Mouse (Mus musculus) liver, embryonic 11.5 days (tissue): ENCODE measurements around the gene Mrpl10. TPM values are rescaled to one million over a fixed set of nuclear protein-coding genes. Genes with fewer than 3 reads are reported as not detected.

Experiments
- ATAC-seq: fragments of 200-750 bp; cut with Nextera tagmentation; replicated peaks from 2 replicates; pipeline ENCODE4 v1.8.0; 2017; ENCODE audit warnings: moderate number of reproducible peaks, mild to moderate bottlenecking, moderate TSS enrichment, moderate library complexity; ENCODE audit not compliant: low FRiP score
- DNase-seq: peaks from one replicate; pipeline ENCODE4 v3.0.0-alpha.2; 2017; ENCODE audit warnings: low spot score
- H3K27ac ChIP-seq: fragments of 300-500 bp; sonication (generic); 2 replicates; pipeline ENCODE4 v1.5.1; 2014; ENCODE audit warnings: mild to moderate bottlenecking, low read depth, low read length, control low read depth
- H3K27me3 ChIP-seq: fragments of 300-500 bp; sonication (generic); replicated peaks from 2 replicates; pipeline ENCODE4 v1.6.1; 2014; ENCODE audit warnings: low read length, mixed read lengths; ENCODE audit not compliant: control insufficient read depth, insufficient read depth
- H3K36me3 ChIP-seq: fragments of 300-500 bp; sonication (generic); 2 replicates; pipeline ENCODE4 v1.6.1; 2014; ENCODE audit warnings: mild to moderate bottlenecking, low read length, moderate library complexity, mixed read lengths; ENCODE audit not compliant: control insufficient read depth, insufficient read depth
- H3K4me1 ChIP-seq: fragments of 300-500 bp; sonication (generic); replicated peaks from 2 replicates; pipeline ENCODE4 v1.6.1; 2014; ENCODE audit warnings: low read length, mixed read lengths; ENCODE audit not compliant: control insufficient read depth, insufficient read depth
- H3K4me2 ChIP-seq: fragments of 300-500 bp; sonication (generic); 2 replicates; pipeline ENCODE4 v1.6.1; 2014; ENCODE audit warnings: mild to moderate bottlenecking, control low read depth, moderate library complexity
- H3K4me3 ChIP-seq: fragments of 300-500 bp; sonication (generic); 2 replicates; pipeline ENCODE4 v1.5.1; 2014; ENCODE audit warnings: low read depth, low read length, control low read depth
- H3K9ac ChIP-seq: fragments of 300-500 bp; sonication (generic); 2 replicates; pipeline ENCODE4 v1.6.1; 2014; ENCODE audit warnings: low read depth, low read length, control low read depth
- H3K9me3 ChIP-seq: fragments of 300-500 bp; sonication (generic); 2 replicates; pipeline ENCODE4 v1.6.1; 2016; ENCODE audit warnings: low read length, inconsistent platforms, mixed read lengths; ENCODE audit not compliant: control insufficient read depth
- WGBS: fragments of 180-500 bp; shearing (Covaris S2); extraction: QIAGEN DNeasy Blood & Tissue Kit; methylation state at CpG from one replicate; pipeline ENCODE4 v1.1.7; 2014; 5-methylcytosine and 5-hydroxymethylcytosine counted together
- polyA plus RNA-seq: library from polyadenylated mRNA; unstranded; fragments of >200 nt; fragmentation: Nextera tagmentation; extraction: Ambion mirVana; gene quantifications from 2 replicates; pipeline ENCODE4 v1.2.1, GENCODE M21; 2014

Gene Mrpl10
- polyA plus RNA-seq, 1 experiment from 2014 or later, result 89.7 TPM

GRCm38 (mm10) chr11:97071129-97071528 lies 29.8 kb downstream of the Mrpl10 start:
- WGBS, result 52% methylated on average over 1 of the region's 1 CpGs
- Histone ChIP-seq H3K36me3 (peaks cover 7% of the 10 kb centered on the region; the same call in 1 of the 2 replicates), H3K4me3 (no peak overlapping the region), H3K27me3 (no peaks in the 10 kb centered on the region), H3K27ac (no peak overlapping the region), H3K4me2 (no peak overlapping the region), H3K9ac (no peak overlapping the region), H3K9me3 (no peaks in the 10 kb centered on the region), H3K4me1 (no peaks in the 10 kb centered on the region)
- DNase-seq (no peak), ATAC-seq (no peak)

GRCm38 (mm10) chr11:97072533-97072932 lies 31.2 kb downstream of the Mrpl10 start:
- peak; percentile 46 for DNase-seq
- Histone ChIP-seq H3K4me2 (no peak overlapping the region), H3K27me3 (no peaks in the 10 kb centered on the region), H3K4me3 (no peak overlapping the region), H3K4me1 (no peaks in the 10 kb centered on the region), H3K27ac (no peak overlapping the region), H3K36me3 (0 out of 2 replicates have a peak, but pooled peaks cover 2% of the 10 kb centered on the region), H3K9ac (no peak overlapping the region), H3K9me3 (no peaks in the 10 kb centered on the region)
- WGBS, result 31% methylated on average over 3 of the region's 3 CpGs
- ATAC-seq, result no peak

- Histone ChIP-seq H3K4me2 (no peak overlapping the region), H3K27ac (no peak overlapping the region), H3K27me3 (no peaks in the 10 kb centered on the region), H3K9ac (no peak overlapping the region), H3K9me3 (no peaks in the 10 kb centered on the region), H3K4me3 (no peak overlapping the region), H3K36me3 (no peaks in the 10 kb centered on the region), H3K4me1 (no peaks in the 10 kb centered on the region)
- no peak for DNase-seq
- no peak for ATAC-seq
- WGBS, result 57% methylated on average over 8 of the region's 8 CpGs
Measured at GRCm38 (mm10) chr11:97074235-97074634, 32.9 kb downstream of the Mrpl10 start.

- Histone ChIP-seq H3K9me3 (no peaks in the 10 kb centered on the region), H3K36me3 (no peaks in the 10 kb centered on the region), H3K4me1 (peaks cover 3% of the 10 kb centered on the region), H3K27ac (no peak overlapping the region), H3K27me3 (peaks cover 8% of the 10 kb centered on the region), H3K9ac (no peak overlapping the region), H3K4me3 (no peak overlapping the region), H3K4me2 (no peak overlapping the region)
- DNase-seq (peak; percentile 49), ATAC-seq (no peak)
- 41% methylated on average over 4 of the region's 4 CpGs for WGBS
Measured at GRCm38 (mm10) chr11:97078751-97079150, 37.4 kb downstream of the Mrpl10 start.

- 26% methylated on average over 9 of the region's 9 CpGs for WGBS
Measured at GRCm38 (mm10) chr11:97080291-97080690, 38.9 kb downstream of the Mrpl10 start.

GRCm38 (mm10) chr11:97082977-97083376 lies 41.6 kb downstream of the Mrpl10 start:
- H3K4me3 ChIP-seq, result no peak overlapping the region
- no peak overlapping the region; the same call in 1 of the 2 replicates for H3K4me2 ChIP-seq
- H3K27ac ChIP-seq, result no peak overlapping the region
- ATAC-seq (no peak), DNase-seq (no peak)
- no peaks in the 10 kb centered on the region for H3K36me3 ChIP-seq
- H3K4me1 ChIP-seq, result peaks cover 3% of the 10 kb centered on the region
- no peaks in the 10 kb centered on the region for H3K9me3 ChIP-seq
- H3K9ac ChIP-seq, result no peak overlapping the region
- 40% methylated on average over 11 of the region's 11 CpGs for WGBS
- H3K27me3 ChIP-seq, result peaks cover 25% of the 10 kb centered on the region

More at GRCm38 (mm10) chr11:97080291-97080690, 38.9 kb downstream of the Mrpl10 start:
- no peak for ATAC-seq
- peaks cover 3% of the 10 kb centered on the region for H3K4me1 ChIP-seq
- H3K4me2 ChIP-seq, result no peak overlapping the region
- H3K27me3 ChIP-seq, result peaks cover 21% of the 10 kb centered on the region
- DNase-seq, result no peak
- no peaks in the 10 kb centered on the region for H3K9me3 ChIP-seq
- H3K36me3 ChIP-seq, result no peaks in the 10 kb centered on the region
- H3K4me3 ChIP-seq, result no peak overlapping the region
- no peak overlapping the region for H3K27ac ChIP-seq
- H3K9ac ChIP-seq, result no peak overlapping the region

GRCm38 (mm10) chr11:97083401-97084140 lies 42.2 kb downstream of the Mrpl10 start:
- Histone ChIP-seq H3K27ac (no peak overlapping the region), H3K27me3 (peaks cover 25% of the 10 kb centered on the region), H3K4me3 (no peak overlapping the region), H3K4me2 (no peak overlapping the region; the same call in 1 of the 2 replicates), H3K36me3 (no peaks in the 10 kb centered on the region), H3K4me1 (peaks cover 3% of the 10 kb centered on the region), H3K9me3 (no peaks in the 10 kb centered on the region), H3K9ac (no peak overlapping the region)
- ATAC-seq, result no peak
- WGBS, result 24% methylated on average over 22 of the region's 22 CpGs
- DNase-seq, result no peak

- DNase-seq (no peak), ATAC-seq (no peak)
- Histone ChIP-seq H3K4me1 (peaks cover 3% of the 10 kb centered on the region), H3K4me2 (no peak overlapping the region), H3K27me3 (peaks cover 25% of the 10 kb centered on the region), H3K36me3 (no peaks in the 10 kb centered on the region), H3K4me3 (no peak overlapping the region), H3K9me3 (peaks cover 5% of the 10 kb centered on the region; the same call in 1 of the 2 replicates), H3K9ac (no peak overlapping the region), H3K27ac (no peak overlapping the region)
- WGBS, result 81% methylated on average over 15 of the region's 15 CpGs
Measured at GRCm38 (mm10) chr11:97084821-97085505, 43.6 kb downstream of the Mrpl10 start.
